Comparison of ENCODE assay signal across 27 mouse cellular contexts in genomic region chrX:75231456-75231855, GRCm38 (mm10).
"Had no signal": no experiment of that assay in that cellular context is flagged by ENCODE, and none has a peak within 500 bp of the region (broad histone marks: within the 10 kb centered on the region; RNA-seq: fewer than 3 reads in every experiment).

No protein-coding gene starts in this region.

- H3K27me3 ChIP-seq: heart, embryonic 13.5 days; heart, embryonic 15.5 days; hindbrain, embryonic 13.5 days; hindbrain, embryonic 15.5 days; kidney, embryonic 15.5 days; limb, embryonic 12.5 days; liver, embryonic 15.5 days had no signal

- H3K36me3 ChIP-seq: heart, embryonic 10.5 days; heart, embryonic 13.5 days; heart, embryonic 15.5 days; hindbrain, embryonic 13.5 days; hindbrain, embryonic 15.5 days; kidney, embryonic 15.5 days; limb, embryonic 10.5 days; limb, embryonic 12.5 days; liver, embryonic 13.5 days; liver, embryonic 15.5 days had no signal

- H3K9ac ChIP-seq: heart, embryonic 13.5 days; heart, embryonic 15.5 days; hindbrain, embryonic 13.5 days; hindbrain, embryonic 15.5 days; kidney, embryonic 15.5 days; limb, embryonic 12.5 days; liver, embryonic 13.5 days; liver, embryonic 15.5 days had no signal

- H3K27ac ChIP-seq: gastrocnemius, adult 2 months; heart, embryonic 10.5 days; heart, embryonic 13.5 days; heart, embryonic 15.5 days; hindbrain, embryonic 13.5 days; hindbrain, embryonic 15.5 days; hindbrain, postnatal 0 days; kidney, embryonic 15.5 days; kidney, postnatal 0 days; left cerebral cortex, adult 2 months; limb, embryonic 10.5 days; limb, embryonic 12.5 days; liver, embryonic 13.5 days; liver, embryonic 15.5 days had no signal

- H3K4me3 ChIP-seq: gastrocnemius, adult 2 months; heart, embryonic 10.5 days; heart, embryonic 13.5 days; heart, embryonic 15.5 days; hindbrain, embryonic 13.5 days; hindbrain, embryonic 15.5 days; kidney, embryonic 15.5 days; left cerebral cortex, adult 2 months; limb, embryonic 10.5 days; limb, embryonic 12.5 days; liver, embryonic 13.5 days; liver, embryonic 15.5 days had no signal

- H3K9me3 ChIP-seq: heart, embryonic 10.5 days; heart, embryonic 13.5 days; heart, embryonic 15.5 days; hindbrain, embryonic 13.5 days; hindbrain, embryonic 15.5 days; kidney, embryonic 15.5 days; limb, embryonic 10.5 days; limb, embryonic 12.5 days; liver, embryonic 13.5 days; liver, embryonic 15.5 days had no signal

- DNase-seq: gastrocnemius, adult 2 months; gastrocnemius, postnatal 10 days; gastrocnemius, postnatal 25 days; heart, adult 18-20 months; heart, postnatal 14 days; heart, postnatal 36 days; kidney, adult 11 months; kidney, adult 2 months; kidney, adult 9 months; kidney, postnatal 14 days; kidney, postnatal 36 days; layer of hippocampus, adult 9-11 months; layer of hippocampus, postnatal 36 days; liver; liver, embryonic 13.5 days had no signal

- H3K4me1 ChIP-seq: heart, embryonic 10.5 days; heart, embryonic 13.5 days; heart, embryonic 15.5 days; hindbrain, embryonic 13.5 days; hindbrain, embryonic 15.5 days; kidney, embryonic 15.5 days; limb, embryonic 10.5 days; limb, embryonic 12.5 days; liver, embryonic 13.5 days; liver, embryonic 15.5 days had no signal
